Mouse (Mus musculus): ENCODE measurements around the gene Tfeb. TPM values are rescaled to one million over a fixed set of nuclear protein-coding genes. Genes with fewer than 3 reads are reported as not detected.

Gene Tfeb
- polyA plus RNA-seq, 1 experiment from 2014 or later = 11.7 TPM

DNA sequence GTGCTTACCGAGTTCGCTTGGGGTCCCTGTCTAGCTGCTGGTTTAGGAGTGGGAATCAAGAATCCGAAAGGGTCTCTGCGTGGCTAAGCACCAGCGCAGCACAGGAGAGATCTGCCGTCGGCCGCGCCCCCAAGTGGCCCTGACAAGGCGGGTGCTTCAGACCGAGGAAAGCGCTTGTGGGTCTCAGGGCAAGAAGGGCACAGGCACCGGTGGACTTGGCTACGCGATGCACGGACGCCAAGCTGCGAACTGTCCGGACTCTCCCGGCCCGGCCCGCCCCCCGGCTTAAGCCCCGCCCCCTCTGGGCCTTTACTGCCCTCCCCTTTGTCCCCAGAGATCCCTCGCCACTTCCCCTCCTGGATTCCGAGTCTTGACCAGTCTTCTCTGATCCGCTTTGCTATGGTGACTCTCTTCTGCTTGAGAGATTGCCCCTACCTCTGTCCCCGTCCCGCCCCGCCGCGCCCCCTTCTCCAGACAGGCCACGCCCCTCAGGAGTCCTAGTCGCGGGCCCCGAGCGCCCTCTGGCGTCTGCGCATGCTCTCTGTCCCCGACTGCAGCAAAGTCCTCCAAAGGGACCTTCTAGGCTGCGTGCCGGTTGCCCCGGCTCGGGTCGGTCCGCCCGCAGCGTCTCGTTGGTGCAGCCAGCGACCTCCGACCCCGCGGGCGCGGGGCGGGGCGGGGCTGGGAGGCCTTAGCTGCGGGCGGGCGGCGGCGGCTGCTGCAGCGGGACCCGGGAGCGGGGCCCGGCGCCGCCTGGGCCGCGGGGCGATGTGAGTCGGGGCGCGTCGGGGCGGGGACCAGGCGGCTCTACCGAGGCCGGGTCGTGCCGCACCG, 42.1 kb upstream of the Tfeb start, which contains the start of gene Prickle4:
Prickle4 (minus strand) TSS at position 234 of the 834 bp plus-strand sequence.
- Histone ChIP-seq H3K27ac (ENCODE audit: low read depth, low read length) (peak within 1 kb of the TSS; percentile 37; the same call in 1 of the 2 replicates), H3K9me3 (ENCODE audit: control insufficient read depth, low read length) (no peaks in the 10 kb centered on the region), H3K4me2 (replicated peaks; ENCODE audit: low read depth, low read length) (peak within 1 kb of the TSS; percentile 78), H3K4me1 (ENCODE audit: control insufficient read depth, insufficient read depth, low read length) (peaks cover 4% of the 10 kb centered on the region; the same call in 1 of the 2 replicates), H3K9ac (ENCODE audit: low read depth, low read length) (peak within 1 kb of the TSS; percentile 82), H3K4me3 (ENCODE audit: low read length) (peak within 1 kb of the TSS; percentile 74), H3K36me3 (ENCODE audit: control insufficient read depth, insufficient read depth, low read length) (no peaks in the 10 kb centered on the region), H3K27me3 (ENCODE audit: control insufficient read depth, insufficient read depth, low read length) (0 out of 2 replicates have a peak, but pooled peaks cover 7% of the 10 kb centered on the region)
- ATAC-seq (ENCODE audit: low FRiP score, low TSS enrichment) = peak; percentile 96
- under 1% methylated on average over 70 of the region's 82 CpGs for WGBS

DNA sequence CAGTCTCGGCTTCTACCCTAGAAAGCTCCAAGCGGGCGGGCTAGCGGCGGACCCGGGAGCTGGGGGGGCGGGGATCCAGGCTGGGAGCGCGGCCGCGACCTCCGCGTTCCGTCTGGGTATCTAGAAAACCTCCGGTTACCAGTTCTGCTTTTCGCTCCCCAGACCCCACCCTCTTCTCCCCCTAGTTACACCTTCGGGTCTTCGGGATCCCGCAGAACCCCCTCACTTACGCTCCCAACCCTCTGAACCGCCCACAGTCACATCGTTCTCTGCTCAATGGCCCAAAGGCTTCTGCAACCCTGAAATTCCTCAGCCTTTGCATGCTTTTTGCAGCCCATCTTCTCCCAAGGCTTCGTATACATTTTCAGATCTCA, 41.5 kb upstream of the Tfeb start:
- Histone ChIP-seq H3K9ac (ENCODE audit: low read depth, low read length) (peak overlapping the region; percentile 82), H3K27ac (ENCODE audit: low read depth, low read length) (peak overlapping the region; percentile 37; the same call in 1 of the 2 replicates), H3K27me3 (ENCODE audit: control insufficient read depth, insufficient read depth, low read length) (0 out of 2 replicates have a peak, but pooled peaks cover 7% of the 10 kb centered on the region), H3K4me3 (ENCODE audit: low read length) (peak overlapping the region; percentile 74), H3K9me3 (ENCODE audit: control insufficient read depth, low read length) (no peaks in the 10 kb centered on the region), H3K36me3 (ENCODE audit: control insufficient read depth, insufficient read depth, low read length) (no peaks in the 10 kb centered on the region), H3K4me1 (ENCODE audit: control insufficient read depth, insufficient read depth, low read length) (peaks cover 4% of the 10 kb centered on the region; the same call in 1 of the 2 replicates), H3K4me2 (replicated peaks; ENCODE audit: low read depth, low read length) (peak overlapping the region; percentile 78)
- ATAC-seq (ENCODE audit: low FRiP score, low TSS enrichment) = no peak; the same call in 1 of the 2 replicates
- WGBS = 0% methylated on average over 9 of the region's 23 CpGs

DNA sequence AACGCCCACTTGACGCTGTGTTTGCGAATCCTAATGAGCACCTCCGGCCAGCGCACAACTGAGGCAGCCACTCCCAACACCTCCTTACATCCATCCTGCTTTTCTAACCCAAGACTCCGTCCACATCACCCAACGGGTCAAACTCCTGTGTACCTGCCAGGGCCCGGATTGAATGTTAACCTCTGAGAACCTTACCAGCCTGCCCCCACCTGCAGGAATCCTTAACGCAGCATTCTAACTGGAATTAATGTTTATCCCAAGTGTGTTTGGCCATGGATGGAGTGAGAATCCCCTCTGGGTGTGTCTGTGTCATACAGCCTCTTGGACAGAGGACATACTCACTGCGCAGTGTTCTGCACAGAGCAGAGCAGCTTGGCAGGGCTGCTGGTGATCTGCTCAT, 38.7 kb upstream of the Tfeb start:
- Histone ChIP-seq H3K4me2 (replicated peaks; ENCODE audit: low read depth, low read length) (no peak overlapping the region), H3K9me3 (ENCODE audit: control insufficient read depth, low read length) (no peaks in the 10 kb centered on the region), H3K27me3 (ENCODE audit: control insufficient read depth, insufficient read depth, low read length) (no peaks in the 10 kb centered on the region), H3K4me3 (ENCODE audit: low read length) (no peak overlapping the region), H3K4me1 (ENCODE audit: control insufficient read depth, insufficient read depth, low read length) (peaks cover 8% of the 10 kb centered on the region), H3K9ac (ENCODE audit: low read depth, low read length) (no peak overlapping the region), H3K27ac (ENCODE audit: low read depth, low read length) (no peak overlapping the region), H3K36me3 (ENCODE audit: control insufficient read depth, insufficient read depth, low read length) (peaks cover 14% of the 10 kb centered on the region; the same call in 1 of the 2 replicates)
- ATAC-seq (ENCODE audit: low FRiP score, low TSS enrichment) = no peak
- WGBS = 88% methylated on average over 10 of the region's 10 CpGs

DNA sequence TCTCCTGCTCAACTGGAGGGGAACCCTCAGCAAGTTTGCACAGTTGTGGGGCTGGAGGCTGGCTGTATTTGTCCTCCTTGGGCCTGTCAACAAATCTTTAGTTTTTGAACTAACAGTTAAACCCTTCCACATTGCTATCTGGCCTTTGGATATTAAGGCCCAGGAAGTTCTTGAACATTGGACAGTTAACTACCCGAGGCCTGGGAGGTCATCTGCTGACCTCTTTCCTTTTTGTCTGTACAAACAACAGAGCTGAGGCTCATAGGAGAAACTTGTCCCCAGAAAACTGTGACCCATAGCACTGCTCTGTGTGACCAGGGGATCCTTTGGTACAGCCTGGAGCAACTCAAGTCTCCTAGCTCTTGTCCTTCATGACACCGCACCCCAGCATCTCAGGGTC, 37.8 kb upstream of the Tfeb start:
- Histone ChIP-seq H3K27me3 (ENCODE audit: control insufficient read depth, insufficient read depth, low read length) (peaks cover 3% of the 10 kb centered on the region; the same call in 1 of the 2 replicates), H3K4me3 (ENCODE audit: low read length) (no peak overlapping the region), H3K36me3 (ENCODE audit: control insufficient read depth, insufficient read depth, low read length) (peaks cover 20% of the 10 kb centered on the region; the same call in 1 of the 2 replicates), H3K9me3 (ENCODE audit: control insufficient read depth, low read length) (no peaks in the 10 kb centered on the region), H3K4me1 (ENCODE audit: control insufficient read depth, insufficient read depth, low read length) (peaks cover 8% of the 10 kb centered on the region), H3K4me2 (replicated peaks; ENCODE audit: low read depth, low read length) (no peak overlapping the region), H3K27ac (ENCODE audit: low read depth, low read length) (no peak overlapping the region), H3K9ac (ENCODE audit: low read depth, low read length) (no peak overlapping the region)
- no peak for ATAC-seq (ENCODE audit: low FRiP score, low TSS enrichment)
- 74% methylated on average over 2 of the region's 2 CpGs for WGBS

DNA sequence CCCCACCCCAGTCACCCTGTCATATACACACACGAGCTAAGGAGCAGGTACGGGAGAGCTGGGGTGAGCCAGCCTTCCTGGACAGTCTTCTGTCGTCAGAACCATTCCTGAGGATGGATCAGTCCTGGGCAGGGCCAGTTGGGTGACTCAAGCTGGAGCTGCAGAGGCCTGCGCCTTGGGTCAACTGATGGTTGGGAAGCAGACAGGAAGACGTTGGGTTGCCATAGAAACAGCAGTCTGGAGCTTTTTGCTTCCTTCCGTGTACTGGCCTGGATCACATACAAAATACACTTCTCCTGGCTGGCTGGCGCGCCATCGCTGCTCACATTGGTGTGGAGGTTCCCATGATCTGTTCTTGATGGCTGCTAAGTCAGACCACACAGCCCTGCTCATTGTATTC, 35.0 kb upstream of the Tfeb start:
- ATAC-seq (ENCODE audit: low FRiP score, low TSS enrichment) = no peak
- no peak overlapping the region for H3K27ac ChIP-seq (ENCODE audit: low read depth, low read length)
- H3K4me1 ChIP-seq (ENCODE audit: control insufficient read depth, insufficient read depth, low read length) = peaks cover 6% of the 10 kb centered on the region; the same call in 1 of the 2 replicates
- H3K9me3 ChIP-seq (ENCODE audit: control insufficient read depth, low read length) = no peaks in the 10 kb centered on the region
- H3K36me3 ChIP-seq (ENCODE audit: control insufficient read depth, insufficient read depth, low read length) = peaks cover 20% of the 10 kb centered on the region; the same call in 1 of the 2 replicates
- H3K4me3 ChIP-seq (ENCODE audit: low read length) = no peak overlapping the region
- H3K9ac ChIP-seq (ENCODE audit: low read depth, low read length) = no peak overlapping the region
- peaks cover 3% of the 10 kb centered on the region; the same call in 1 of the 2 replicates for H3K27me3 ChIP-seq (ENCODE audit: control insufficient read depth, insufficient read depth, low read length)
- no peak overlapping the region for H3K4me2 ChIP-seq (replicated peaks; ENCODE audit: low read depth, low read length)
- WGBS = 78% methylated on average over 9 of the region's 9 CpGs

DNA sequence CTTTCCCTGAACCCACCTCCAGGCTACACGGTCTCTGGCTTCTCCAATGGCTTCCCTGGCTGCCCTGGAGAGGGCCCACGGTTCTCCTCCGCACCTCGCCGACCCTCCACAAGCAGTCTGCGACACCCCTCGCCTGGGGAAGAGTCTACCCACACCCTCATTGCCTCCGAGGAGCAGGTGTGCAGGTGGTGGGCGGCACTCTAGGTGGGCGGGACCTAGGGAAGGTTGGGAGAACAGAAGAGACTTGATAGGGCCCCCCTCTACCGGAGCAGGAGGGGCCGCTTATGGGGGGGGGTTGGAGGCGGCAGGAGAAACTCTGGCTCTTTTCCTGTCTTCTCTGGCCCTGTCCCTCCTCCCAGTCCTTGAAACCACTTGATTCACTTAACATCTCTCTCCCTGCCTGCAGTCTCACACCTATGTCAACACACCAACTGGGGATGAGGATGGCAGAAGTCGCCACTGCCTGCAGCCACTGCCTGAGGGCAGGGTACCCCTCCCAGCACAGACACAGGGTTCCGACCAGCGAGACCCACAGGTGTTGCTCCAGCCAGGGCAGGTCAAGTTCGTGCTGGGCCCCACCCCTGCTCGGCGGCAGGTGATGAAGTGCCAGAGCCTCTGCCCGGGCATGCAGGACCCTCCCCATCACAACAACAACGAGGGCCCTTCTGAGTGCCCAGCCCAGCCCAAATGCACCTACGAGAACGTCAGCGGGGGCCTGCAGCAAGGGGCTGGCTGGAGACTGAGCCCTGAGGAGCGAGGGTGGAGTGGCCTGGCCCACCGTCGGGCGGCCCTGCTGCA, 34.1 kb upstream of the Tfeb start:
- ATAC-seq (ENCODE audit: low FRiP score, low TSS enrichment) = no peak; the same call in 1 of the 2 replicates
- Histone ChIP-seq H3K4me1 (ENCODE audit: control insufficient read depth, insufficient read depth, low read length) (peaks cover 6% of the 10 kb centered on the region; the same call in 1 of the 2 replicates), H3K27ac (ENCODE audit: low read depth, low read length) (no peak overlapping the region), H3K9ac (ENCODE audit: low read depth, low read length) (no peak overlapping the region), H3K4me2 (replicated peaks; ENCODE audit: low read depth, low read length) (no peak overlapping the region), H3K9me3 (ENCODE audit: control insufficient read depth, low read length) (no peaks in the 10 kb centered on the region), H3K36me3 (ENCODE audit: control insufficient read depth, insufficient read depth, low read length) (peaks cover 20% of the 10 kb centered on the region; the same call in 1 of the 2 replicates), H3K27me3 (ENCODE audit: control insufficient read depth, insufficient read depth, low read length) (peaks cover 3% of the 10 kb centered on the region; the same call in 1 of the 2 replicates), H3K4me3 (ENCODE audit: low read length) (no peak overlapping the region)
- 34% methylated on average over 28 of the region's 28 CpGs for WGBS

DNA sequence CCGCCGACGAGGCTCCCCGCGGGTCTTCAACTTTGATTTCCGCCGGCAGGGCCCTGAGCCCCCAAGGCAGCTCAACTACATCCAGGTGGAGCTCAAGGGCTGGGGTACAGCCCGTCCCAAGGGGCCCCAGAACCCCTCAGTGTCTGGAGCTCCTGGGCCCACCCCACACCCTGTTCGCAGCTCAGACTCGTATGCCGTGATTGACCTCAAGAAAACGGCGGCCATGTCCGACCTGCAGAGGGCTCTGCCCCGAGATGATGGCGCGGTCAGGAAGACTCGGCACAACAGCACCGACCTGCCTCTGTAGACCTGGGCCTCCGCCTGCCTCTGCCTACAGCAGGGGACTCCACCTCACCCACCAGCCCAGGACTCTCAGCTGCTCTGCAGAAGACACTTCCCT, 33.3 kb upstream of the Tfeb start:
- WGBS = 31% methylated on average over 18 of the region's 20 CpGs
- no peak overlapping the region for H3K4me3 ChIP-seq (ENCODE audit: low read length)

DNA sequence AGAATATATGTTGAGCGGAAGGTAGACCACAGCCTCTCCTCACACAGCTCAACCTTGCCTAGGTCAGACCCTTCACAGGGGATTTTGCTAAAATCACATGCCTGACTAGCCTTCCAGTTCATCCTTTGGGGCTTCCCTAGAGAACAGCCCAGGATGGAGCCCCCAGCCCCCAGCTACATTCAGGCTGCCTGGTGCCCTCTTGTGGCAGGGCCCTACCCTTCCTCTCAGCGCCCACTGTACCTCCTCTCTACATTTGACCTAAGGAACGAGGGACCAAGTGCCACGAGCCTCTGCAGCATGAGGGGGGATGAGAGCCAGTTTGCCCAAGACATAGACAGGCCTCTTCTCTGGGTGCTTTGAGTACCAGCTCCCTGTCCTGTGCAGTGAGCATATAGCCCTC, 32.1 kb upstream of the Tfeb start:
- Histone ChIP-seq H3K27ac (ENCODE audit: low read depth, low read length) (no peak overlapping the region), H3K9ac (ENCODE audit: low read depth, low read length) (no peak overlapping the region), H3K27me3 (ENCODE audit: control insufficient read depth, insufficient read depth, low read length) (peaks cover 3% of the 10 kb centered on the region; the same call in 1 of the 2 replicates), H3K4me2 (replicated peaks; ENCODE audit: low read depth, low read length) (no peak overlapping the region), H3K4me3 (ENCODE audit: low read length) (no peak overlapping the region), H3K4me1 (ENCODE audit: control insufficient read depth, insufficient read depth, low read length) (peaks cover 6% of the 10 kb centered on the region; the same call in 1 of the 2 replicates), H3K36me3 (ENCODE audit: control insufficient read depth, insufficient read depth, low read length) (peaks cover 20% of the 10 kb centered on the region; the same call in 1 of the 2 replicates), H3K9me3 (ENCODE audit: control insufficient read depth, low read length) (no peaks in the 10 kb centered on the region)
- ATAC-seq (ENCODE audit: low FRiP score, low TSS enrichment) = no peak
- WGBS = 84% methylated on average over 4 of the region's 4 CpGs

More for the DNA sequence above, 33.3 kb upstream of the Tfeb start:
- Histone ChIP-seq H3K27me3 (ENCODE audit: control insufficient read depth, insufficient read depth, low read length) (peaks cover 3% of the 10 kb centered on the region; the same call in 1 of the 2 replicates), H3K4me1 (ENCODE audit: control insufficient read depth, insufficient read depth, low read length) (peaks cover 6% of the 10 kb centered on the region; the same call in 1 of the 2 replicates), H3K27ac (ENCODE audit: low read depth, low read length) (no peak overlapping the region), H3K9me3 (ENCODE audit: control insufficient read depth, low read length) (no peaks in the 10 kb centered on the region), H3K9ac (ENCODE audit: low read depth, low read length) (0 out of 2 replicates have a peak overlapping the region, but pooled peaks have one; percentile 12), H3K4me2 (replicated peaks; ENCODE audit: low read depth, low read length) (no peak overlapping the region), H3K36me3 (ENCODE audit: control insufficient read depth, insufficient read depth, low read length) (peaks cover 20% of the 10 kb centered on the region; the same call in 1 of the 2 replicates)
- no peak for ATAC-seq (ENCODE audit: low FRiP score, low TSS enrichment)

Data from kidney, embryonic 14.5 days (tissue).